Comparison of ENCODE assay signal across 31 mouse cellular contexts in genomic region chr1:67789371-67789770, GRCm38 (mm10).
"Had no signal": no experiment of that assay in that cellular context is flagged by ENCODE, and none has a peak within 500 bp of the region (broad histone marks: within the 10 kb centered on the region; RNA-seq: fewer than 3 reads in every experiment).

No protein-coding gene starts in this region.

- H3K4me3 ChIP-seq: left cerebral cortex, adult 2 months; limb, embryonic 10.5 days; limb, embryonic 12.5 days; limb, embryonic 13.5 days; limb, embryonic 15.5 days; liver, embryonic 12.5 days; liver, embryonic 13.5 days; liver, embryonic 15.5 days; lung, embryonic 15.5 days; megakaryocyte, embryonic 14.5 days; midbrain, embryonic 12.5 days; midbrain, embryonic 13.5 days; midbrain, embryonic 15.5 days; myocyte; neural tube, embryonic 12.5 days had no signal

- H3K9ac ChIP-seq: limb, embryonic 12.5 days; limb, embryonic 13.5 days; limb, embryonic 15.5 days; liver, embryonic 12.5 days; liver, embryonic 13.5 days; liver, embryonic 14.5 days; liver, embryonic 15.5 days; liver, postnatal 0 days; lung, embryonic 14.5 days; lung, embryonic 15.5 days; midbrain, embryonic 12.5 days; midbrain, embryonic 13.5 days; midbrain, embryonic 15.5 days; neural tube, embryonic 12.5 days had no signal

- H3K4me2 ChIP-seq: limb, embryonic 12.5 days; limb, embryonic 13.5 days; limb, embryonic 15.5 days; liver, embryonic 11.5 days; liver, embryonic 12.5 days; liver, embryonic 13.5 days; liver, embryonic 15.5 days; lung, embryonic 14.5 days; lung, embryonic 15.5 days; midbrain, embryonic 12.5 days; midbrain, embryonic 13.5 days; midbrain, embryonic 15.5 days; neural tube, embryonic 12.5 days had no signal

- H3K27ac ChIP-seq: left cerebral cortex, adult 2 months; limb, embryonic 10.5 days; limb, embryonic 12.5 days; limb, embryonic 13.5 days; limb, embryonic 15.5 days; liver, embryonic 12.5 days; liver, embryonic 13.5 days; liver, embryonic 14.5 days; liver, embryonic 15.5 days; lung, embryonic 15.5 days; macrophage; midbrain, embryonic 12.5 days; midbrain, embryonic 13.5 days; midbrain, embryonic 15.5 days; neural tube, embryonic 12.5 days had no signal

- H3K9me3 ChIP-seq: limb, embryonic 10.5 days; limb, embryonic 12.5 days; limb, embryonic 13.5 days; limb, embryonic 15.5 days; liver, embryonic 12.5 days; liver, embryonic 13.5 days; liver, embryonic 15.5 days; lung, embryonic 15.5 days; megakaryocyte, embryonic 14.5 days; midbrain, embryonic 12.5 days; midbrain, embryonic 13.5 days; midbrain, embryonic 15.5 days; neural tube, embryonic 12.5 days had no signal

- DNase-seq: left cerebral cortex, postnatal 4 days; liver; liver, embryonic 13.5 days; liver, postnatal 0 days; lung, adult 18-20 months; lung, adult 2 months; lung, embryonic 14.5 days; lung, postnatal 10 days; lung, postnatal 14 days; lung, postnatal 36 days; lung, postnatal 4 days; midbrain, embryonic 14.5 days had no signal

- ATAC-seq: liver, embryonic 12.5 days; liver, postnatal 0 days; lung, postnatal 0 days; midbrain, embryonic 13.5 days; midbrain, embryonic 15.5 days; midbrain, embryonic 16.5 days had no signal

- H3K27me3 ChIP-seq: limb, embryonic 12.5 days; limb, embryonic 13.5 days; limb, embryonic 15.5 days; liver, embryonic 12.5 days; liver, embryonic 13.5 days; liver, embryonic 15.5 days; lung, embryonic 15.5 days; megakaryocyte, embryonic 14.5 days; midbrain, embryonic 12.5 days; midbrain, embryonic 13.5 days; midbrain, embryonic 15.5 days; neural tube, embryonic 12.5 days had no signal

- H3K4me1 ChIP-seq: limb, embryonic 10.5 days; limb, embryonic 12.5 days; limb, embryonic 13.5 days; limb, embryonic 15.5 days; liver, embryonic 12.5 days; liver, embryonic 13.5 days; liver, embryonic 15.5 days; lung, embryonic 15.5 days; megakaryocyte, embryonic 14.5 days; midbrain, embryonic 12.5 days; midbrain, embryonic 13.5 days; midbrain, embryonic 15.5 days; neural tube, embryonic 12.5 days had no signal

- H3K36me3 ChIP-seq: limb, embryonic 10.5 days; limb, embryonic 12.5 days; limb, embryonic 13.5 days; limb, embryonic 15.5 days; liver, embryonic 12.5 days; liver, embryonic 13.5 days; liver, embryonic 15.5 days; lung, embryonic 15.5 days; midbrain, embryonic 12.5 days; midbrain, embryonic 13.5 days; midbrain, embryonic 15.5 days; neural tube, embryonic 12.5 days had no signal
